Mouse (Mus musculus) hindbrain, postnatal 0 days (tissue): ENCODE data around the gene Cox6b2. TPM values are rescaled to one million over a fixed set of nuclear protein-coding genes. Genes with fewer than 3 reads are reported as not detected.
A peak's percentile ranks its signal among the peaks of the same experiment; 100 is the strongest.

Experiments
- ATAC-seq: fragments of 200-750 bp; cut with Nextera tagmentation; 2 replicates; pipeline ENCODE4 v1.8.0; 2017; ENCODE audit warnings: mild to moderate bottlenecking, moderate TSS enrichment, moderate library complexity
- DNase-seq: peaks from one replicate; pipeline ENCODE4 v3.0.0-alpha.2; 2015; ENCODE audit warnings: low spot score
- H3K27ac ChIP-seq: fragments of 300-500 bp; sonication (generic); 2 replicates; pipeline ENCODE4 v1.5.1; 2014; ENCODE audit warnings: mild to moderate bottlenecking
- H3K27me3 ChIP-seq: fragments of 300-500 bp; sonication (generic); 2 replicates; pipeline ENCODE4 v1.6.1; 2014; ENCODE audit warnings: low read length, mixed read lengths; ENCODE audit not compliant: insufficient read depth
- H3K36me3 ChIP-seq: fragments of 300-500 bp; sonication (generic); 2 replicates; pipeline ENCODE4 v1.6.1; 2014; ENCODE audit warnings: low read length, mixed read lengths; ENCODE audit not compliant: insufficient read depth
- H3K4me1 ChIP-seq: fragments of 300-500 bp; sonication (generic); 2 replicates; pipeline ENCODE4 v1.6.1; 2014; ENCODE audit warnings: antibody characterized with exemption, low read length, mixed read lengths; ENCODE audit not compliant: insufficient read depth
- H3K4me2 ChIP-seq: fragments of 300-500 bp; sonication (generic); 2 replicates; pipeline ENCODE4 v1.6.1; 2014; ENCODE audit warnings: low read depth, mild to moderate bottlenecking, low read length, moderate library complexity, mixed read lengths
- H3K4me3 ChIP-seq: fragments of 300-500 bp; sonication (generic); 2 replicates; pipeline ENCODE4 v1.5.1; 2014; ENCODE audit warnings: low read length
- H3K9ac ChIP-seq: fragments of 300-500 bp; sonication (generic); replicated peaks from 2 replicates; pipeline ENCODE4 v1.6.1; 2014; ENCODE audit warnings: mild to moderate bottlenecking, low read length, moderate library complexity, mixed read lengths
- H3K9me3 ChIP-seq: fragments of 300-500 bp; sonication (generic); 2 replicates; pipeline ENCODE4 v1.6.1; 2016; ENCODE audit warnings: low read length, mixed read lengths
- CTCF ChIP-seq: IDR thresholded peaks from 2 replicates; pipeline ENCODE4 v1.5.1; 2016; ENCODE audit warnings: antibody characterized with exemption, control low read depth, low read depth
- WGBS: fragments of 180-500 bp; shearing (Covaris S2); extraction: QIAGEN DNeasy Blood & Tissue Kit; methylation state at CpG from one replicate; pipeline ENCODE4 v1.1.7; 2014; 5-methylcytosine and 5-hydroxymethylcytosine counted together
- polyA plus RNA-seq: library from polyadenylated mRNA; unstranded; fragments of >200 nt; fragmentation: Nextera tagmentation; extraction: Ambion mirVana; gene quantifications from 2 replicates; pipeline ENCODE4 v1.2.1, GENCODE M21; 2015
- total RNA-seq: library from RNA; depleted of rRNA; stranded (reverse); fragments of >200 nt; gene quantifications from 2 replicates; pipeline ENCODE4 v1.2.3, GENCODE M21; 2014

The Cox6b2 gene
- total and polyA plus RNA-seq, 2 experiments from 2014 or later = 10.6 to 47.0 TPM

DNA sequence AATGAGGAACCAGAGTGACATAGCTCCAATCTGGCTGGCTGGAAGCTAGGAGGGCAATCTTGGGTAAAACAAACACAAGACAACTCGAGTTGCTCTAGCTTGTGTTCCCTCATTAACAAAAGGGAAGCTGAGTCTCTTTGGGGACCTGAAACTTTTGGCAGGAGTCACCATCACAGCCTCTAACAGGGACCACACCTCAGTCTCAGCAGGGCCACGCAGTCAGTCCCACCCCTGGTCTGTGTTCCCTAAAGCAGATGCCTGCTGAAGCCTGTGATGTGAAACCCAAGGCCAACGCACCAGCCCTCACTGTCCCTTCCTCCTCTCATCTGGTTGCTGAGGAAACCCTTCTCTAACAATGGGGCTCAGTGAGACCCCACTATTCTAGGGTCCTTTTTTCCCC lies 29.2 kb upstream of the Cox6b2 start:
- Histone ChIP-seq H3K4me2 (no peak overlapping the region), H3K9me3 (no peaks in the 10 kb centered on the region), H3K36me3 (no peaks in the 10 kb centered on the region), H3K27me3 (peaks cover 15% of the 10 kb centered on the region; the same call in 1 of the 2 replicates), H3K9ac (no peak overlapping the region), H3K4me3 (no peak overlapping the region), H3K27ac (no peak overlapping the region), H3K4me1 (0 out of 2 replicates have a peak, but pooled peaks cover 1% of the 10 kb centered on the region)
- TF ChIP-seq CTCF = no peak
- DNase-seq (no peak), ATAC-seq (no peak)
- WGBS = 57% methylated on average over 3 of the region's 3 CpGs

DNA sequence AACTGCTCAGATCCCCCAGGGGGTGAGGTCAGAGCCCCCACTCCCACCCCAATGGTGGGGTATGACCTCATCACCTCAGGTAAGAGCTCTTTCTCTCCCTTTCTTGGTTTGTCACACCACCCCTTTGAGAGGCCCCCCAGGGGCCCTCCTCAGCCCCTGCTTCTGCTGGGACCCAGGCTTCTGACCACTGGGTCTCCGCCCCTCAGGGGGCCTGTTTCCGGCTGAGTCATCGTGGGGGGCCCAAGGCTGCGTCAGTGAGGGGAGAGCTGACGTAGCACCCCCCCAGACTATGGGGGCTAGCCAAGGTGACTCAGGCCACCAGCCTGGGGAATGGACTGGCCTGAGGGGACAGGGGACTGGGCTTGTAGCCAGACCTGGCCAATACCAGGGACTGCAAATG lies 27.0 kb upstream of the Cox6b2 start:
- 33% methylated on average over 5 of the region's 5 CpGs for WGBS
- Histone ChIP-seq H3K9ac (no peak overlapping the region), H3K9me3 (no peaks in the 10 kb centered on the region), H3K4me2 (no peak overlapping the region), H3K27ac (no peak overlapping the region), H3K27me3 (peaks cover 34% of the 10 kb centered on the region), H3K36me3 (no peaks in the 10 kb centered on the region), H3K4me1 (0 out of 2 replicates have a peak, but pooled peaks cover 3% of the 10 kb centered on the region), H3K4me3 (no peak overlapping the region)
- DNase-seq (no peak), ATAC-seq (no peak)
- no peak for TF ChIP-seq CTCF

DNA sequence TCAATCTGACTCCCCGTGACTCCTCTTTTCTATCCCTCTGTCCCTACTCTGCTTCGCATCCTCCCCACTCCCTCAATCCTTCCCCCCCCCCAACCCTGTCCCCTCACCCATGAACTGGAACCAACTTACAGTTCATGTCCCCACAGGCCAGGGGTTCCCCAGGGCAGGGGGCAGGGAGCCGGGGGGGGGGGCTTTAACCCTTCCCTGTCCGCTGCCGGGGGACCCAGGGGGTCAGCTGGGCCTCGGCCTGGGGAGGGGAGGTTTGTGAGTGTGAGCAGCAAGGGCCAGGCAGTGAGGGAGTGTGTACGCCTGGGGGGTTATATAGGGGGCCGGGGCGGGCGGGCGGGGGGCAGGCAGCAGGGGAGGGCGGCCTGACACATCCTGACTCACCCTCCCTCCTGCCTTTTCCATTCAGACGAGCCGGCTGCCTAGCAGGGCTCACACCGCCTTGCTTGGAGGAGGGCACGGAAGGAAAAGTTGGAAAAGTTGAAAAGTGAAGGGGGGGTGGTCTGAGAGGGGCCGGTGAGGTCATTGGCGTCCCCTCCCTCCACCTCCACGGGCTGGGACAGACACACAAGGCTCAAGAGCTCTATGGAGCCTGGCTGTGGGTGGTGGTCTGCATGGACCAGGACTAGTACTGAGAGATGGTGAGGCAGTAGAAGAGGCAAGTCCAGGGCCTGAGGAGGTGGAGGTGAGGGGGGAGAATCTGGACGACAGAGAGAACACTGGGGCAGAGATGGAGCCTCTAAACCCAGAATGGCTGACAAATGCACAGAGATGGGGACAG lies 25.1 kb upstream of the Cox6b2 start:
- peaks cover 34% of the 10 kb centered on the region for H3K27me3 ChIP-seq
- DNase-seq (no peak), ATAC-seq (no peak)
- no peaks in the 10 kb centered on the region for H3K36me3 ChIP-seq
- no peak for TF ChIP-seq CTCF
- no peak overlapping the region for H3K27ac ChIP-seq
- no peak overlapping the region for H3K4me2 ChIP-seq
- H3K4me3 ChIP-seq = no peak overlapping the region
- H3K4me1 ChIP-seq = 0 out of 2 replicates have a peak, but pooled peaks cover 3% of the 10 kb centered on the region
- no peaks in the 10 kb centered on the region for H3K9me3 ChIP-seq
- WGBS = 5% methylated on average over 19 of the region's 20 CpGs
- no peak overlapping the region for H3K9ac ChIP-seq

DNA sequence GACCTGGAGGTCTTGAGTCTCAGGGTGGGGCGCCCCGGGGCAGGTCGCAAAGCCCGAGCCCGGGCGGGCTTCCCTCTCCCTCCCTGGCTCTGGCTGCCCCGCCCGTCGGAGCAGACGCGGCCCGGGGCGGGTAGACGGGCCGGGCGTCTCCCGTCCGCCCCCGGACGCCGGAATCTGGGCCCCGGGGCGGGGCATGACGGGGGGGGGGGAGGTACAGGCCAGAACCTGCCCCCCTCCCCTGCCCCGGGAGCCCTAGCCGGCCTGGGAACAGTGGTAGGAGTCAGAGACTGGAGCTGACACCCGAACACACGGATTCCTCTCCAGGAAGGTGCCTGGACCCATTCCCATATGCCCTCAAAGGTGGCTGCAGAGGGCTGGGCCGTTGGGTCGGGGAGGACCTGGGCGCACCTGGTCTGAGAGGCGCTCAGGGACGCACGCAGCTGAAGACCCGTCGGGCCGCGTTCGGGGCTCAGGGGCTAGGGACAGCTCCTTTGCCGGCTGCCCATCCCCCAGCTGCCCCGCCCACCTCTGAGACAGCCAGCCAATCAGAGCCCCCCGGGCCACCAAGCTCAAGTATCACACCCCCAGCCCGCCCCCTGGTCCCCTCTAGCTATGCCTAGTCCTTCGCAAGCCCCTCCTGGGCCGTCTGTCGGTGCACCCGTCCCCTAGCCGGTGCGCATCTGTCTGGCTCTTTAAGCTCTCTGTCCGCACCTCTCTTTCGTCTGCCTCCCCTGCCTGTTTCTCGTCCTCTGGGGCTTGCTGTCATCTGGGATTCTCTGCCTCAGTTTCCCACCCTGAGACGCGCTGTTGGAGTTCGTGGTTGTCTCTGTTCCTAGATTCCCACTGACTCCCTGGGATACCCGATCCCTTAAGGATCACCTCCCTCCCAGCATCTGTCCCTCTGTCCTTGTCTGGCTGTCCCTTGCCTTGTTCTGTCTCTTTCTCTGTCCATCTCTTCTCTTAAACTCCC lies 24.3 kb upstream of the Cox6b2 start:
- TF ChIP-seq CTCF = no peak
- peaks cover 34% of the 10 kb centered on the region for H3K27me3 ChIP-seq

DNA sequence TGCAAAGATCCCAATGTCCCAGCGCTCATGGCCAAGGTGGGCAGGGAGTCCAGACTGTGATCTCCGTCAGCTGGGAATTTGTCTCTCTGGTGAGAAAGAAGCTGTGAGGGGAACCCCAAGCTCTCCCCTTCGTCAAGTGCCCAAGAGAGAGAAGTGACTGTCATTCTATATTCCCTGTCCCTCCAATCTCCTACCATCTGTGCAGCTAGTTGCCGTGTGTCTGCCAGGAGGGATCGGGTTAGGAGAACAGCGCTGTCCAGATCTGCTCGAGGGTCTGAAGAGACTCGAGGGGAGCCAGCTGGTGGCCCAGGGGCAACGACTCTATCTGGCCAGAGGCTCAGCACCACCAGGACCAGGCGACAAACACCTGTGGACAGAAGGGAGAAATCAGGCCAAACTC lies 23.2 kb upstream of the Cox6b2 start:
- DNase-seq = no peak
- no peaks in the 10 kb centered on the region for H3K9me3 ChIP-seq
- TF ChIP-seq CTCF = no peak
- H3K27me3 ChIP-seq = peaks cover 34% of the 10 kb centered on the region
- 55% methylated on average over 10 of the region's 10 CpGs for WGBS
- H3K27ac ChIP-seq = no peak overlapping the region
- H3K4me1 ChIP-seq = 0 out of 2 replicates have a peak, but pooled peaks cover 3% of the 10 kb centered on the region
- no peak overlapping the region for H3K4me3 ChIP-seq
- no peak for ATAC-seq
- H3K9ac ChIP-seq = no peak overlapping the region
- H3K36me3 ChIP-seq = no peaks in the 10 kb centered on the region
- H3K4me2 ChIP-seq = no peak overlapping the region

More for the DNA sequence above, 24.3 kb upstream of the Cox6b2 start:
- no peaks in the 10 kb centered on the region for H3K9me3 ChIP-seq
- ATAC-seq (peak; percentile 75), DNase-seq (peak; percentile 67)
- H3K36me3 ChIP-seq = no peaks in the 10 kb centered on the region
- H3K4me3 ChIP-seq = peak overlapping the region; percentile 33
- H3K27ac ChIP-seq = no peak overlapping the region
- 1% methylated on average over 39 of the region's 56 CpGs for WGBS
- H3K4me2 ChIP-seq = peak overlapping the region; percentile 52
- 0 out of 2 replicates have a peak, but pooled peaks cover 3% of the 10 kb centered on the region for H3K4me1 ChIP-seq
- H3K9ac ChIP-seq = peak overlapping the region; percentile 33; the same call in 1 of the 2 replicates

- 79% methylated on average over 3 of the region's 5 CpGs for WGBS
- Histone ChIP-seq H3K27ac (no peak within 1 kb of the TSS), H3K27me3 (peaks cover 12% of the 10 kb centered on the region), H3K9me3 (no peaks in the 10 kb centered on the region), H3K4me2 (no peak within 1 kb of the TSS), H3K4me1 (no peaks in the 10 kb centered on the region), H3K9ac (no peak within 1 kb of the TSS), H3K4me3 (no peak within 1 kb of the TSS), H3K36me3 (no peaks in the 10 kb centered on the region)
- DNase-seq (no peak), ATAC-seq (no peak)
- no peak for TF ChIP-seq CTCF
Observed at GRCm38 (mm10) chr7:4771202-4771601, 18.3 kb upstream of the Cox6b2 start, which contains the start of gene Fam71e2. Fam71e2 (minus strand) TSS chr7:4771302.
